Mouse (Mus musculus) bone marrow, adult 2 months (tissue): ENCODE results near the gene Bmyc.
A peak's percentile ranks its signal among the peaks of the same experiment; 100 is the strongest.

Experiments
- CTCF ChIP-seq: fragments of 200-500 bp; IDR thresholded peaks from 2 replicates; pipeline ENCODE4 v1.5.1; 2011; ENCODE audit warnings: low read length, control low read depth; ENCODE audit not compliant: control insufficient read depth, insufficient read depth
- POLR2A ChIP-seq: fragments of 200-500 bp; IDR thresholded peaks from 2 replicates; pipeline ENCODE4 v1.6.1; 2011; ENCODE audit warnings: low read depth, mild to moderate bottlenecking, control low read depth, low read length, borderline replicate concordance; ENCODE audit not compliant: control insufficient read depth

DNA sequence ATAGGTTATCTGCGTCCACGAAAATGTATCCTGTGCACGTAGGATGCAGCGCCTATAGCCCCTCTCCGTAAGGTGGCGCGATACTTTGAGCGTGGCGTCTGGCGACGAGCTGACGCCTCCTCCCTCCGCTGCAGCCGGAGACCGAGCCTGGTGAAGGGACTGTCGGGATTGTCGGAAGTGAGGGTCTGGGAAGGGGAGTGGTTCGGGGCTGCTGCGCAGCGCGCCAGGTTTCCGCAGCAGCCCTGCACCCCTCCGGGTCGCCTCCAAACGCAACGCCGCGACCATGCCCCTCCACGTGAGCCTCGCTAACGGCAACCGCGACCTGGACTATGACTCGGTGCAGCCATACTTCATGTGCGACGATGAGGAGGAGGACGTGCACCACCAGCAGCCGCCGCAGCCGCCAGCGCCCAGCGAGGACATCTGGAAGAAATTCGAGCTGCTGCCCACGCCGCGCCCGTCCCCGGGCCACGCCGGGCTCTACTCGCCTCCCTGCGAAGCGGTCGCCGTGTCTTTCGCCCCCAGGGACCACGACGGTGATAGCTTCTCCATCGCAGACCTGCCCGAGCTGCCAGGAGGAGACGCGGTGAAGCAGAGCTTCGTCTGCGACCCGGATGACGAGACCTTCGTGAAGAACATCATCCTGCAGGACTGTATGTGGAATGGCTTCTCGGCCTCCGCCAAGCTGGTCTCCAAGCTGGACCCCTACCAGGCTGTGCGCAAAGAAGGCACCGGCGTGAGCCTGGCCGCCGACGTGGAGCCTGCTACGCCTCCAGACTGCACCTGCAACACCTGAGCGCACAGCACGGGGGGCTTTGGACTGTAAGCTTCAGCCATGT is at the start of gene Bmyc:
- TF ChIP-seq CTCF: peak; percentile 59
- TF ChIP-seq POLR2A: peak; percentile 47; the same call in 1 of the 2 replicates
